Mouse (Mus musculus) testis, postnatal 10 days (tissue): Measurements from ENCODE around the gene Sparc.
A peak's percentile ranks its signal among the peaks of the same experiment; 100 is the strongest.

Experiments used
- DNase-seq: peaks from one replicate; pipeline ENCODE4 v3.0.0; 2021; ENCODE audit warnings: low spot score

Sparc gene

GRCm38 (mm10) chr11:55422978-55423377 lies at the start of gene Sparc:
TSS of gene Sparc (minus strand) at chr11:55423183.
- no peak for DNase-seq

DNA sequence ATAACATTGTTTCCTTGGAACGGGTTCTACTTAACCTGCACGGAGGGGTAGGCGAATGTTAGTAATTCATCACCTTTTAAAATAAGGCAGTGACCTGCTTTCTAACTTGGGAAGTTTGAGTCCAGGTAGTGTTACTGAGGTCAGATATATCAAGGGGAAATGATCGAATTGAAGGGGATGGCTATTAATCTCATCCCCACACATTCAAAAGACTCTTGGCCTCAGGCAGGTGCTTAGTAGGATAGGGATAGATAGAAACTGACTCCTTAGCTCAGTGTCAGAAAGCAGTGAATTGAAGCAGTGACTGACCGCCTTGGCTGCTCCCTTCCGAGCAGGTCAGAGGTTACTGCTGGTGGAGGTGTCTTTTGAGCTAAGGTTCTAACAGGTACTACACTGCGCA lies 48.5 kb upstream of the Sparc start:
- DNase-seq: no peak

GRCm38 (mm10) chr11:55470761-55471160 lies 47.8 kb upstream of the Sparc start:
- DNase-seq: no peak

- DNase-seq: peak; percentile 56
Observed at GRCm38 (mm10) chr11:55469923-55470691, 47.1 kb upstream of the Sparc start.

DNA sequence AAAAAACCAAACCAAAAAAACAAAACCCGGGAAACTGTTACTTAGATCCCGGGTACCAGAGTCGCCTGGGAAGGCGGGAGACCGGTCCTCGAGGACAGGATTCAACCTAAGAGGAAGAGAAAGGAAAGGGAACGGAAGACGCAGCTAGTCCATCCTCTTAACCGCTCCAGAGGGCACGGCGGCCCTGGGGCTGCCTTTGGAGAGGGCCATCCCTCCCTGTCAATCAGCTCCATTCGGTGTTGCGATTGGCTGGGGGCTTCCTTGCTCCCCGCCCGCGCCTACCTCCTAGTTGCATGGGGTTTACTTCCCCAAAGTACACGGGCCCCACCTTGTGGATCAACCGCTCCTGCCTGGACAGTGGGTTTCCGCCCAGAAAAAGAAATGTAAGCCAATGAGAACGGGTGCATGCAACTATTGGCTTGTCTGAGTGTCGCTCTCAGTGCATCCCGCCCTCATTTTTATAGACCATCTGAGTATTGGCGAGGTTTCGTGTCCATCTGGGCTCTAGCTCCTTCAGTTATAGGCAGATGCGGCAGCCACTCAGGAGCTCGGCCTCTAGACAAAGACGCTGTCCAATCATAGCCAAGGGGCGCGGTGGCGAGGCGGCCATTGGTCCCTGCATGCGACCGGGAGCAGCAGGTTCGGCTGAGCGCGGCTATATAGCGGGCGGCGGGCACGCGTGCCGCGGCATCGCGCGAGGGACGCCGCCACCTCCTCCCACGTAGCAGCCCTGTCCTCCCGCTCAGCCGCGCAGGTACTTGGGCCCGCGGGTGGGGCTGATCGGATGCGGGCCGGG lies 46.3 kb upstream of the Sparc start, which contains the start of gene G3bp1:
Gene G3bp1, plus strand, starts transcription at position 638 of the 796 bp plus-strand sequence.
- DNase-seq: peak; percentile 98

DNA sequence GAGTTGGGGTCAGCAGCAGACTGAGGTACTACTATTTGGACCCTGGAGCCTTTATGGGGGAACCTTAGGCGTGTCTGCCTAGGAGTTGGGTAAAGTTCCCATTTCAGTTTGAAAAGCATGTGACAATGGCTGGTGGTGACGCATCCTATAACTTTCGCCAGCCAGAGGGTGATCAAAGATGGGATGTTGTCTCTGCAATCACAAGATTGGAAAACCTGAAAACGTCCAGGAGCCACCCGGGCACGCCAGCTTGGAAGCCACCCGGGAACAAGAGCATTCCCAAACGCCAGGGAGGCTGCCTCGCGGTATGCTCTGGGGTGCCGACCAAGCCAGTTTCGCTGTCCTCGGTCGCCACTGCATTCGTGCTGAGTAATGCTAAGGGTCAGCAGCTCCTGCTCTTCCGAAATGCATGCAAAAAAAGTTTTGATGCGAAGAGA lies 45.6 kb upstream of the Sparc start:
- peak; percentile 66 for DNase-seq

- DNase-seq: no peak
Observed at GRCm38 (mm10) chr11:55468012-55468411, 45.0 kb upstream of the Sparc start.

GRCm38 (mm10) chr11:55465177-55465576 lies 42.2 kb upstream of the Sparc start:
- no peak for DNase-seq

GRCm38 (mm10) chr11:55464707-55465106 lies 41.7 kb upstream of the Sparc start:
- DNase-seq: no peak

GRCm38 (mm10) chr11:55462149-55462548 lies 39.2 kb upstream of the Sparc start:
- no peak for DNase-seq

GRCm38 (mm10) chr11:55461019-55461645 lies 38.1 kb upstream of the Sparc start, which contains the start of gene Atox1:
TSS of gene Atox1 (minus strand) at chr11:55461239.
- peak; percentile 97 for DNase-seq

DNA sequence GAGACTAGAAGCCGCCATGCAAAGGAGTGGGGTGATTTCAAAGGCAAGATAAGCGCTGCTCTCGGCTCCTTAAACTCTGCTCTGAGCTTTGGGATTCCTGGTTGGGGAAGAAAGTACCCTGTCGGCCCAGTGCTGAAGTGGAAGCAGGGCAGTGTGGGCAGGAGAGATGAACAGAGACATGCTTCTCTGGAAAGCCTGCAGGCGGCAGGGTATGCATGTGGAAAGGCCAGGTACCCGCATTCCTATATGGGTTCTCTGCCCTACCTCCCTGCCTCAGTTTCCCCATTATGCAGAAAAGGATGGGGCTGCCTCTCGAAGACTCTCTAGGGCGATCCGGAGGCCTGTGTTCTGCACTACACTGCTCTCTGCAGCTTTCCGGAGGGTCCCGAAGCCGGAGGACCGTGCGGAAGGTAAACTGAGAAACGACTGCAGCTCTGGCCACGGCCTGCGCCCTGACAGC lies 37.6 kb upstream of the Sparc start:
- peak; percentile 46 for DNase-seq

DNA sequence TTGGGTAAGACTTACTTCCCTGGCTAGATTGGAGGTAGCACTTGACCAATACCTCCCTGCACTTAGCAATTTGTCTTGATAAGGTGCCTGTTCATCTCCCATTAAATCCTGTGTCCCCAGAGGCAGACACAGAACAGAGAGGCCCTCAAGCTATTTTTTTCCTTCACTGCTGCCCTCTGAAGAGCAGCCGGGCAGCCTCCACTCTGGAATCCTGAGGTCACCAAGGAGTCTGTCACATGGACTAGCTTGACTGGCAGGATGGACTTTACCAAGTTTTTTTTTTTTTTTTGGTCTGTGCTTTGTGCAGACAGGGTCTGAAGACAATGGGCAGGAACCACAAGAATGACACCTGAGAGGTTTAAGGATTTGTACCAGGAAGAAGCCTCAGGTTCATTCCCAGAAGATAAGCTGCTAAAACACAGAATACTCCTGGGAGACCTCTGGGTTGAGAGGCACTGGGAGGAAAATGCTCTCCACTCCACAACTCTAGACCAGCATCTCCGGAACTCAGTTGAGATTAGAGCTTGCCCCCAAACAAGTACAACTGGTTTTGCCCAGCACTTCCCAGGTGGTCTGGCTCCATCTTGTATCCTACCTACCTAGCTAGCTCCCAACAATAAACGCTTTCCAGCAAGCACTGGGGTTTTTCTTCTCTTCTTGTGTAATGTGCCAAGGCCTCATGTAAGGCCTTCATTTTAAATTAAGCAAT lies 37.0 kb upstream of the Sparc start:
- DNase-seq: no peak

DNA sequence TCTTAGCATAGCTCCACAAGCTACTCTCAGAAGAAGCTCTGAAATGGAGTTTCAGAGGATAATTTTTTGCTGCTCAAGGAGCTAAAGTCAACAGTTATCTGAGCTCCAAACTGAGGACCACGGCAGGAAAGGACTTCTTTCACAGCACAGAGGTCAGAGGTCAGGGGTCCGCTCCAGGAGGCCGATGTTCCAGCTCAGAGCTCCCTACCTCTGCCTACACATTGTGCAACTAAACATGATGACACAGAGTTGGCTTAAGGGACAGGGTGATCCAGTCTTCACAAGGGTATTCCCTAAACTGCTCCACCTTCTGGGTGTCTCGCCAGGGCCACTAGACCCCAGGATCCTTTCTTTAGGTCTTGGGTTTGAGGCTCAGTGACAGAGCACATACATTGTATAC lies 35.5 kb upstream of the Sparc start:
- DNase-seq: no peak

DNA sequence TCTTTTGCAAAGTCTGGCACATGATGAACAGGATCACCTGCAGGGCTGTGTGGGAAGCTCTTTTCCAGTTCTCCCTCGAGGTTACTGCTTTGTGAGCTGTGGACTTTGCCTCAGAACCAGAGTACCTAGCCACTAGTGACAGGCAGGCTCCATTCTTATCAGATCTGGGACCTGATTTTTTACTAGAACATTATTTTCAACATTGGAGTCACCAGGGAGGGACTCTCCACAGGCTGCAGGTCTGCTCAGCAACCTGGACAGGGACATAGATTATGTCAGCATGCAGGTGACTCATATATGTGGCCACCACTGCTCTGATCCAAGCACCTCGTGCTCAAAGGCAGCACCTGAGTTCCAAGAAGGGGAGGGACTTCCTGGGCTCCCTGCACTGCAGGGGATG lies 32.2 kb upstream of the Sparc start:
- no peak for DNase-seq

DNA sequence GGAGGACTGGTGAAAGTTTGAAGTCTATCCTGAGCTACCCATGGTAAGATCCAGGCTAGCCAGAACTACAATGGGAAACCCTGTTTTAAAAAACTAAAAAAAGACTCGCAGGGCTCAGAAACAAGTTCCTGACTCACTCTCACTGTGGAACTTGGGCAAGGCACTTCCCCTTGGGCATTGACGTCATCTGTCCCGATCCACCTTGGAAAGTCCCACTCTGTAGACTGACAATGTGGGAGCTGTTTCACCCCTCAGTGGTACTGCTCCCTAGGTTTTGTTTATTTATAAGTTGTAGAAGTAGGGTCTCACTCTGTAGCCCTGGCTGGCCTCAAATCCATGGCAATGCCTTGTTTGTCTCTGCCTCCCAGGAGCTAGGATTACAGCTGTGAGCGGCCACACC lies 30.7 kb upstream of the Sparc start:
- no peak for DNase-seq

GRCm38 (mm10) chr11:55450311-55450710 lies 27.3 kb upstream of the Sparc start:
- no peak for DNase-seq

DNA sequence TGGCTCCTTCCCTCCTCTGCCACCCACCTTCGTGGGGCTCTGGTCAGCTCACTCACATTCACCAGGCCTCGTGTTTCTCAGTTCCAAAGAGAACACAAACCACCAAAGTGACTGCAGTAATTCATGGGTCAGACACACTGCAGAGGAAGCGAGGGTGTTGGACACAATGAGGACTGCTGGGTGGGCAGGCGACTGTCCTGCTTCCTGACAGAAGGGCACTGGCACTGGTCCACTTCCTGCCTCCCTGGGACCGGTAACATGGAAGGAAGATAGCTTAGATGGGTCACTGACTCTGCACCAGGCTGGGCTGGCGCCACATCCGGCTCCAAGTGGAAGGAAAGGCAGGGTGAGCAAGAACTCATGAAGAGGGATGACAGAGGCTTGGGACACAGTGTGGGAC lies 26.5 kb upstream of the Sparc start:
- DNase-seq: no peak

DNA sequence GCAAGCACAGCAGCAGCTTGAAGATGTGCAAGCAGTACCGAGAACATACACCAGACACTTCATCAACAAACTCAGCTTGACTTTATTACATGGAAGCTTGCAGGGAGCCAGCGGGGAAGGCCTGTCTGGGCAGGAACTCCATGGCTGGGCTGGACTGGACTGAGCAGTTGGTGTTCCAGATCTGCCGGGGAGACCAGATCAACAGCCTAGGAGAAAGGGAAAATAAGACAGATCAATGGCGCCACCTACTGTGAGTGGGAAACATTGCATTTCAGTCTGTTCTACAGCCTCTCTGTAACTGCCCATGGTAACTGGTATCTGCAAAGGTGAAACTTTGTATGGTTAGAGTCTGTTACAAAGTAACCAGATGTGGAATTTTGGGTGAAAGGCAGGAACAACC lies 23.6 kb upstream of the Sparc start:
- peak; percentile 89 for DNase-seq

DNA sequence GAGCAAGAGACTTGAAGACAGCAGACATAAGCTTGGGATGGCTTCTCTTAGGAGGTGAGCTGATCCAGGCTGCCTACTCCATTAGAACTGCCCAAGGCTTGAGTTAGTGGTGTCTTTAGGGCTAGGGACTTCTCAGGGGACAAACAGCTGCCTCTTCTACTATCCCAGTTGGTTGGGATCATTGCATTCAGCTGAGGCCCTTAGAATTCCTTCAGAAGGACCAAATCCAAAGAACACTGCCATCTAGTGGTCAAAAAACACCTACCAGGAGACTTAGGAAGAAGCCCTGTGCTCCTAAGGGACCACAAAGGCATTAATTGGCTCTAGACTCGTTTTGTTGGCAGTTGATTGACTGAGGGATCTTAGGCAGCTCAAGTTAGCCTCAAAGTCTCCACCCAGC lies 21.8 kb upstream of the Sparc start:
- DNase-seq: no peak

DNA sequence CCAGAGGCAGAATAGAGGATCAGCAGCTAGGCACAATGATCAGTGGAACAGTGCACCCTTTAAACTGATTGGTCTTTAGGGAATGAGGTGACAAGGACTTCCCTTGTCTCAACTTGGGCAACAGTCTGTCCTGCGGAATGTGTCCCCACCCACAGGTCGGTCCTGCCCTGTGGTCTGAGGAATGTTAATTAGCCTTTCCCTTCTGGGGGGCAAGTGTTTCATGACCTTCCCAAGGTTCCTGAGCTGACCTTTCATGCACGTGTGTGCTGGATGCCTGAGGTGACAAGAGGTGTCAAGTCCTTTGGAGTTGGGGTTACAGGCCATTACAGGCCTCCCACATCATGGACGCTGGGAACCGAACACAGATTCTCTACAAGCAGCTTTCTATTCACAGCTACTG lies 16.7 kb upstream of the Sparc start:
- DNase-seq: no peak

DNA sequence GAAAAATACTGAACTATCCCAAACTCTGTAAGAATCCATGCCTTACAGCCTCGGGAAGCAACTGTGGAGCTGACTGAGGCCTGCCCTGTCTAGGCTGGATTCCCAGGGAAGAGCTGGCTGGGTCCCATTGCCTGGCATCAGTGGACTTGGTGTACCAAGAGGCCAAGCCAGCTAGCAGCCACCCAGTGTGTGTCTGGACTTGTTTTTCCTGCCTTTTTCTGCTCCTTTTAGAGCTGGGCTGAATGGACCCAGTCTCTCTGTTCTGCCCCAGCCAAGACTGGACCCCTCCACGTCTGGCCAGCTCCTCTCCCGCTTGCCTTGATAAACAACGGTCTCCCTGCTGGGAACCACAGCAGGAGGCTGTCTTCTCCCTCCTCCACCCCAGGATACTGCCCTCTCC lies 15.0 kb upstream of the Sparc start:
- no peak for DNase-seq
